Mouse (Mus musculus) stomach, postnatal 0 days (tissue): ENCODE results near the gene AU041133. TPM values are rescaled to one million over a fixed set of nuclear protein-coding genes. Genes with fewer than 3 reads are reported as not detected.
"Not testable (repeated sequence)": the region's sequence is repeated elsewhere in the genome, so short reads cannot be mapped to it uniquely, and the experiment has no call there.

Experiments
- ATAC-seq: fragments of 200-750 bp; cut with Nextera tagmentation; 2 replicates; pipeline ENCODE4 v1.8.0; 2017; ENCODE audit not compliant: low FRiP score, low TSS enrichment
- DNase-seq: peaks from one replicate; pipeline ENCODE4 v3.0.0-alpha.2; 2016; ENCODE audit warnings: low spot score
- H3K27ac ChIP-seq: fragments of 300-500 bp; sonication (generic); replicated peaks from 2 replicates; pipeline ENCODE4 v1.5.1; 2014; ENCODE audit warnings: mild to moderate bottlenecking, control low read depth
- H3K27me3 ChIP-seq: fragments of 300-500 bp; sonication (generic); 2 replicates; pipeline ENCODE4 v1.6.1; 2014; ENCODE audit warnings: low read length; ENCODE audit not compliant: control insufficient read depth, insufficient read depth
- H3K36me3 ChIP-seq: fragments of 300-500 bp; sonication (generic); 2 replicates; pipeline ENCODE4 v1.6.1; 2014; ENCODE audit warnings: low read length, mixed read lengths; ENCODE audit not compliant: control insufficient read depth, insufficient read depth
- H3K4me1 ChIP-seq: fragments of 300-500 bp; sonication (generic); replicated peaks from 2 replicates; pipeline ENCODE4 v1.6.1; 2014; ENCODE audit warnings: antibody characterized with exemption; ENCODE audit not compliant: control insufficient read depth, insufficient read depth
- H3K4me2 ChIP-seq: fragments of 300-500 bp; sonication (generic); replicated peaks from 2 replicates; pipeline ENCODE4 v1.6.1; 2014; ENCODE audit warnings: low read depth, mild to moderate bottlenecking, control low read depth, moderate library complexity
- H3K4me3 ChIP-seq: fragments of 300-500 bp; sonication (generic); 2 replicates; pipeline ENCODE4 v1.5.1; 2014; ENCODE audit warnings: low read depth, low read length, control low read depth
- H3K9ac ChIP-seq: fragments of 300-500 bp; sonication (generic); 2 replicates; pipeline ENCODE4 v1.6.1; 2014; ENCODE audit warnings: mild to moderate bottlenecking, low read length, control low read depth, mixed read lengths
- H3K9me3 ChIP-seq: fragments of 300-500 bp; sonication (generic); 2 replicates; pipeline ENCODE4 v1.6.1; 2016; ENCODE audit warnings: low read length; ENCODE audit not compliant: control insufficient read depth
- CTCF ChIP-seq: IDR thresholded peaks from 2 replicates; pipeline ENCODE4 v1.5.1; 2016; ENCODE audit warnings: antibody characterized with exemption, low read depth, mild to moderate bottlenecking, moderate library complexity
- EP300 ChIP-seq: optimal IDR thresholded peaks from 2 replicates; pipeline ENCODE3; 2016; ENCODE audit warnings: antibody characterized with exemption
- WGBS: fragments of 180-500 bp; shearing (Covaris S2); extraction: QIAGEN DNeasy Blood & Tissue Kit; methylation state at CpG from one replicate; pipeline ENCODE4 v1.1.7; 2014; 5-methylcytosine and 5-hydroxymethylcytosine counted together
- polyA plus RNA-seq: library from polyadenylated mRNA; unstranded; fragments of >200 nt; fragmentation: Nextera tagmentation; extraction: Ambion mirVana; gene quantifications from 2 replicates; pipeline ENCODE4 v1.2.1, GENCODE M21; 2015

AU041133 gene
- 2.7 TPM in 2 replicates for polyA plus RNA-seq

GRCm38 (mm10) chr10:82127850-82128401, at the start of gene AU041133:
AU041133 (plus strand) TSS chr10:82128013.
- no peak for TF ChIP-seq EP300
- no peak for TF ChIP-seq CTCF
- Histone ChIP-seq H3K27me3 (no peaks in the 10 kb centered on the region), H3K9me3 (0 out of 2 replicates have a peak, but pooled peaks cover 2% of the 10 kb centered on the region)

GRCm38 (mm10) chr10:82082728-82083621, 44.8 kb upstream of the AU041133 start, which contains the start of gene BC024063:
BC024063 (plus strand) TSS chr10:82083353.
- ATAC-seq (peak; percentile 96), DNase-seq (peak; percentile 51)
- Histone ChIP-seq H3K9ac (peak within 1 kb of the TSS; percentile 52), H3K27ac (peak within 1 kb of the TSS; percentile 67), H3K4me2 (peak within 1 kb of the TSS; percentile 47), H3K4me3 (peak within 1 kb of the TSS; percentile 42)
- not testable (repeated sequence) for H3K9me3 ChIP-seq, H3K36me3 ChIP-seq, H3K4me1 ChIP-seq, H3K27me3 ChIP-seq
- 17% methylated on average over 42 of the region's 42 CpGs for WGBS

More at GRCm38 (mm10) chr10:82127850-82128401, at the start of gene AU041133:
- peak; percentile 89 for DNase-seq
- Histone ChIP-seq H3K4me2 (peak within 1 kb of the TSS; percentile 65), H3K36me3 (no peaks in the 10 kb centered on the region), H3K4me3 (peak within 1 kb of the TSS; percentile 72), H3K27ac (peak within 1 kb of the TSS; percentile 80), H3K4me1 (no peaks in the 10 kb centered on the region), H3K9ac (peak within 1 kb of the TSS; percentile 75)
- ATAC-seq = peak; percentile 99
- under 1% methylated on average over 41 of the region's 41 CpGs for WGBS

GRCm38 (mm10) chr10:82083622-82083971, 44.2 kb upstream of the AU041133 start:
- not testable (repeated sequence) for DNase-seq, H3K4me1 ChIP-seq, H3K9me3 ChIP-seq, ATAC-seq, H3K27ac ChIP-seq, H3K27me3 ChIP-seq, H3K36me3 ChIP-seq, H3K9ac ChIP-seq
- peak overlapping the region; percentile 42 for H3K4me3 ChIP-seq
- H3K4me2 ChIP-seq = peak overlapping the region; percentile 47
- 19% methylated on average over 12 of the region's 14 CpGs for WGBS

GRCm38 (mm10) chr10:82117206-82117605, 10.6 kb upstream of the AU041133 start:
- Histone ChIP-seq H3K36me3 (no peaks in the 10 kb centered on the region), H3K9ac (no peak overlapping the region), H3K4me1 (no peaks in the 10 kb centered on the region), H3K27ac (no peak overlapping the region), H3K27me3 (no peaks in the 10 kb centered on the region), H3K4me3 (no peak overlapping the region), H3K4me2 (no peak overlapping the region), H3K9me3 (no peaks in the 10 kb centered on the region)
- DNase-seq = no peak
- WGBS = 87% methylated on average over 3 of the region's 3 CpGs
- no peak for TF ChIP-seq EP300
- TF ChIP-seq CTCF = no peak
- no peak for ATAC-seq

- WGBS = 79% methylated on average over 1 of the region's 1 CpGs
- no peak for TF ChIP-seq CTCF
- no peak for TF ChIP-seq EP300
Observed at GRCm38 (mm10) chr10:82145282-82145681, 17.5 kb downstream of the AU041133 start.

GRCm38 (mm10) chr10:82147571-82147970, 19.8 kb downstream of the AU041133 start:
- H3K4me2 ChIP-seq = no peak overlapping the region
- H3K9me3 ChIP-seq = peaks cover 26% of the 10 kb centered on the region
- DNase-seq = no peak
- H3K4me1 ChIP-seq = no peaks in the 10 kb centered on the region
- no peaks in the 10 kb centered on the region for H3K27me3 ChIP-seq
- ATAC-seq = no peak
- H3K4me3 ChIP-seq = no peak overlapping the region
- peaks cover 14% of the 10 kb centered on the region for H3K36me3 ChIP-seq
- H3K9ac ChIP-seq = no peak overlapping the region
- TF ChIP-seq EP300 (no peak), CTCF (no peak)
- WGBS = 79% methylated on average over 4 of the region's 4 CpGs
- H3K27ac ChIP-seq = no peak overlapping the region

More at GRCm38 (mm10) chr10:82145282-82145681, 17.5 kb downstream of the AU041133 start:
- no peaks in the 10 kb centered on the region for H3K4me1 ChIP-seq
- H3K27ac ChIP-seq = no peak overlapping the region
- H3K9me3 ChIP-seq = peaks cover 18% of the 10 kb centered on the region; the same call in 1 of the 2 replicates
- H3K9ac ChIP-seq = no peak overlapping the region
- peaks cover 6% of the 10 kb centered on the region; the same call in 1 of the 2 replicates for H3K36me3 ChIP-seq
- no peaks in the 10 kb centered on the region for H3K27me3 ChIP-seq
- no peak for DNase-seq
- H3K4me3 ChIP-seq = no peak overlapping the region
- no peak overlapping the region for H3K4me2 ChIP-seq
- no peak for ATAC-seq
